Mouse (Mus musculus) heart, postnatal 0 days (tissue): ENCODE results near the gene Kyat3. TPM values are rescaled to one million over a fixed set of nuclear protein-coding genes. Genes with fewer than 3 reads are reported as not detected.
"Not testable (repeated sequence)": the region's sequence is repeated elsewhere in the genome, so short reads cannot be mapped to it uniquely, and the experiment has no call there.

Source experiments
- ATAC-seq: fragments of 200-750 bp; cut with Nextera tagmentation; 2 replicates; pipeline ENCODE4 v1.8.0; 2017; ENCODE audit warnings: low read depth, moderate number of reproducible peaks, moderate library complexity; ENCODE audit not compliant: insufficient read depth
- DNase-seq: peaks from one replicate; pipeline ENCODE4 v3.0.0-alpha.2; 2016; ENCODE audit warnings: low spot score
- H3K27ac ChIP-seq: fragments of 300-500 bp; sonication (generic); 2 replicates; pipeline ENCODE4 v1.5.1; 2014; ENCODE audit warnings: low read depth, mild to moderate bottlenecking
- H3K27me3 ChIP-seq: fragments of 300-500 bp; sonication (generic); 2 replicates; pipeline ENCODE4 v1.6.1; 2014; ENCODE audit warnings: low read length, mixed read lengths; ENCODE audit not compliant: control insufficient read depth, insufficient read depth
- H3K36me3 ChIP-seq: fragments of 300-500 bp; sonication (generic); replicated peaks from 2 replicates; pipeline ENCODE4 v1.6.1; 2014; ENCODE audit warnings: low read length, mixed read lengths; ENCODE audit not compliant: control insufficient read depth, insufficient read depth
- H3K4me1 ChIP-seq: fragments of 300-500 bp; sonication (generic); 2 replicates; pipeline ENCODE4 v1.6.1; 2014; ENCODE audit warnings: antibody characterized with exemption; ENCODE audit not compliant: control insufficient read depth, insufficient read depth
- H3K4me2 ChIP-seq: fragments of 300-500 bp; sonication (generic); 2 replicates; pipeline ENCODE4 v1.6.1; 2014; ENCODE audit warnings: low read depth, mild to moderate bottlenecking, low read length, moderate library complexity
- H3K4me3 ChIP-seq: fragments of 300-500 bp; sonication (generic); 2 replicates; pipeline ENCODE4 v1.5.1; 2014; ENCODE audit warnings: low read depth, low read length
- H3K9ac ChIP-seq: fragments of 300-500 bp; sonication (generic); replicated peaks from 2 replicates; pipeline ENCODE4 v1.6.1; 2014; ENCODE audit warnings: low read depth, low read length, mixed read lengths
- H3K9me3 ChIP-seq: fragments of 300-500 bp; sonication (generic); replicated peaks from 2 replicates; pipeline ENCODE4 v1.6.1; 2016; ENCODE audit warnings: low read length; ENCODE audit not compliant: control insufficient read depth
- CTCF ChIP-seq: IDR thresholded peaks from 2 replicates; pipeline ENCODE4 v1.5.1; 2016; ENCODE audit warnings: antibody characterized with exemption, control low read depth, low read depth
- EP300 ChIP-seq: IDR thresholded peaks from 2 replicates; pipeline ENCODE4 v1.6.1; 2016; ENCODE audit warnings: antibody characterized with exemption, low read depth
- WGBS: fragments of 180-500 bp; shearing (Covaris S2); extraction: QIAGEN DNeasy Blood & Tissue Kit; methylation state at CpG from one replicate; pipeline ENCODE4 v1.1.7; 2014; 5-methylcytosine and 5-hydroxymethylcytosine counted together
- polyA plus RNA-seq: library from polyadenylated mRNA; unstranded; fragments of >200 nt; fragmentation: Nextera tagmentation; extraction: Ambion mirVana; gene quantifications from 2 replicates; pipeline ENCODE4 v1.2.1, GENCODE M21; 2015
- total RNA-seq: library from RNA; depleted of rRNA; stranded (reverse); fragments of >200 nt; gene quantifications from 2 replicates; pipeline ENCODE4 v1.2.3, GENCODE M21; 2014; ENCODE audit warnings: low replicate concordance

The Kyat3 gene
- total and polyA plus RNA-seq, 2 experiments from 2014 or later = 12.8 to 19.5 TPM

- Histone ChIP-seq H3K9ac (no peak overlapping the region), H3K36me3 (no peaks in the 10 kb centered on the region), H3K27me3 (no peaks in the 10 kb centered on the region), H3K4me1 (peaks cover 11% of the 10 kb centered on the region), H3K9me3 (peaks cover 9% of the 10 kb centered on the region; the same call in 1 of the 2 replicates), H3K27ac (no peak overlapping the region), H3K4me2 (no peak overlapping the region), H3K4me3 (no peak overlapping the region)
- no peak for TF ChIP-seq EP300
- no peak for TF ChIP-seq CTCF
- DNase-seq (no peak), ATAC-seq (no peak)
- WGBS = 72% methylated on average over 2 of the region's 2 CpGs
These were observed 4.3 kb upstream of the Kyat3 start for GRCm38 (mm10) chr3:142696517-142696916.

GRCm38 (mm10) chr3:142701407-142701989 lies 647 bp downstream of the Kyat3 start:
- H3K9ac ChIP-seq = peak overlapping the region; percentile 46; the same call in 1 of the 2 replicates
- ATAC-seq = no peak

DNA sequence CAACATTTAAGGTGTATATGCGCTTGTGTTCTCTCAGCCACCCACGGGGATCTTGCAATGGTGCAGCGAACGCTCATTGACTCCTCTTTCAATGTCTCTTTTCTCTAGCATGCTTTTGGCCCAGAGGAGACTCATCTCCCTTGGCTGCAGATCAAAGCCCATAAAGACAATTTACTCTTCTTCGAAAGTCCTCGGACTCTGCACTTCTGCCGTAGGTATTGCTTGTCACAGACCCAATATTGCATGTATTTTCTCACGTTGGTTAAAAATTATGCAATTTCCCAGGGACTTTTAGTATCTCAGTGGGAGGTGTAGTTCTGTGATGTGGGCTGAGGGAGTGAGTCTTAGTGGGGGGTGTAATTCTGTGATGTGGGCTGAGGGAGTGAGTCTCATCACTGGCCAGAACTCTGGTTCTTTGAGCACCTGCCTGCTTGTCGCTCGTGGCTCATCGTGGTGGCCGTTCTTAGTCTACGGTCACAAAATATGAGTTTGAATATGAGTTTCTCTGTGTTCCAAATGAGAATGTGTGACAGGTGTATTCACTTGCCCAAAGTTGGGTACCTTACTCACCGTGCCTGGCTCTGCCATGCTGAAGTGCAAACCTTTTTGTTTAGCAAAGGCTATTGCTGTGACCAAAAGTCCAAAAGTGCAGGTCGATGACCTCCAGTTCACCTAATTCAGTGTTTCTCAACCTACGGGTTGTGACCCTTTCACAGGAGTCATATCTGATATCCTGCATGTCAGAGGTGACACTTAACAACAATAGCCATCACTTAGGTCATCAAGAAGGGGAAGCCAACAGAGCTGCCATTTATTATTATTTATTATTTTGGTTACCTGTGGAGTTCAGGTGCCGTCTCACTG lies 6.0 kb downstream of the Kyat3 start:
- WGBS = 87% methylated on average over 17 of the region's 17 CpGs
- Histone ChIP-seq H3K4me2 (no peak overlapping the region), H3K9ac (no peak overlapping the region), H3K27ac (no peak overlapping the region), H3K4me1 (peaks cover 4% of the 10 kb centered on the region), H3K27me3 (no peaks in the 10 kb centered on the region), H3K36me3 (no peaks in the 10 kb centered on the region), H3K4me3 (no peak overlapping the region), H3K9me3 (peaks cover 7% of the 10 kb centered on the region; the same call in 1 of the 2 replicates)
- ATAC-seq (no peak), DNase-seq (no peak)
- TF ChIP-seq EP300 (no peak), CTCF (no peak)

More at GRCm38 (mm10) chr3:142701407-142701989, 647 bp downstream of the Kyat3 start:
- peak overlapping the region; percentile 52 for H3K4me3 ChIP-seq
- DNase-seq = no peak
- peak overlapping the region; percentile 84 for H3K4me2 ChIP-seq
- peaks cover 7% of the 10 kb centered on the region; the same call in 1 of the 2 replicates for H3K9me3 ChIP-seq
- 16% methylated on average over 15 of the region's 15 CpGs for WGBS
- no peaks in the 10 kb centered on the region for H3K27me3 ChIP-seq
- H3K27ac ChIP-seq = peak overlapping the region; percentile 78
- TF ChIP-seq CTCF = no peak
- TF ChIP-seq EP300 = no peak
- no peaks in the 10 kb centered on the region for H3K36me3 ChIP-seq
- H3K4me1 ChIP-seq = peaks cover 15% of the 10 kb centered on the region

DNA sequence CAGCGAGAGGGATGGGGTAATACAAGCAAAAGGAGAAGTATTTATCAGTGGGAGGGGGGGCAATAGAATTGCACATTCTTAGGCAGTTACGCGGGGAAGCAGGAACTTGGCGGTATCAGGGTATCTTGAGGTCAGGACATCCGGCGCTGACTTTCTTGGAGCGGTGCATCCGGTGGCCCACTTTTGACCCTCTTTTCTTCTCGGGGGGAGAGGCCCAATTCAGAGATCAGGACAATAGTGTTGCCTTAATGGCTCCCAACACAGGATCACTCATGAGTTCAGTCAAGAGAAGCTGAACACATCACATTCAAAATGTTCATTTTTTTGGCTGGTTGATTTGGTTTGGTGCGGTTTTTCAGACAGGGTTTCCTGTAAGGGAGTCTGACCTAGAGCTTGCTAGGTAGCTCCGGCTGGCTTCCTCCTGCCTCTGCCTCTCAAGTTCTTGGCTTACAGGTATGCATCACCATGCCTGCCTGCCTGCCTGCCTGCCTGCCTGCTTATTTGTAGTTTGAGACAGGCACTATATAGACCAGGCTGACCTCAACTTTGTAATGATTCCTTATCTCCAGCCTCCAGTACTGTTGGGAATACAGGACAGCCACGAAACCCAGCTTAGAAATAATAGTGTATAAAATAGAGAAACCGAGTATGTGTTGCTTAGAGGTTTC lies 7.5 kb downstream of the Kyat3 start:
- WGBS = 59% methylated on average over 13 of the region's 13 CpGs
- not testable (repeated sequence) for DNase-seq, ATAC-seq, H3K36me3 ChIP-seq, H3K27me3 ChIP-seq, H3K4me3 ChIP-seq, H3K9ac ChIP-seq, H3K4me1 ChIP-seq, H3K9me3 ChIP-seq
- H3K27ac ChIP-seq = peak overlapping the region; percentile 55
- H3K4me2 ChIP-seq = 0 out of 2 replicates have a peak overlapping the region, but pooled peaks have one; percentile 8

DNA sequence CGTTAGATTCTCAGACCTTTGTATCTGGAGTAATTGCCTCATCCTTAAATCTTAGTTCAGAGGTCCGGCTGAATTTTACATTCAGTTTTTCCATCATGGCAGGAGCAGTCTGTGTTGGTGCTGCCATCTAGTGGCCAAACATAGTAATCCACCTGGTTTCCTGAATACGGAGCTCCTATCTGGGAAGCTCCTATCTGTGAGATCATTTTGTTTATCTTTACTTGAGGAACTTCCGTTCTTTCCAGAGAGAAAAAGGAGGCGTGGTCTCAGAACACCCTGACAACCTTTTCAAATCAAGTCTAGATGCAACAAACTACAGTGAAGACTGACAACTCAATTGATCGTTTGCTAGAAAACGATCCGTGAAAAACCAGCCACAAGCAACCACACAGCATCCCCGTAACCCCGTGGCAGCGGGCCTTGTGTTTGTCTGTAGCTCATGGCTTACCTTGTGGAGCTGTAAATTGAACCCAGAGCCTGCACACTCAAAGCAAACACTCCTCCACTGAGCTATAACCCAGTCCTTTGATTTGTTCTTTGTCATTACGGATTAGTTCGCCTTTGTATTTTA lies 8.1 kb downstream of the Kyat3 start:
- 44% methylated on average over 13 of the region's 13 CpGs for WGBS
- Histone ChIP-seq H3K4me3 (no peak overlapping the region), H3K4me1 (peaks cover 3% of the 10 kb centered on the region; the same call in 1 of the 2 replicates), H3K36me3 (no peaks in the 10 kb centered on the region), H3K9ac (no peak overlapping the region), H3K27ac (no peak overlapping the region), H3K4me2 (0 out of 2 replicates have a peak overlapping the region, but pooled peaks have one; percentile 8), H3K27me3 (no peaks in the 10 kb centered on the region), H3K9me3 (peaks cover 7% of the 10 kb centered on the region; the same call in 1 of the 2 replicates)
- TF ChIP-seq EP300 (no peak), CTCF (peak; percentile 83)
- DNase-seq = peak; percentile 60
- no peak for ATAC-seq
